Mouse (Mus musculus): Measurements from ENCODE around the gene Ttll13. TPM values are rescaled to one million over a fixed set of nuclear protein-coding genes. Genes with fewer than 3 reads are reported as not detected.

Gene Ttll13
- total RNA-seq, 2 experiments from 2014 or later = 0.12 to 0.36 TPM

Other genes starting within 250 kb of the Ttll13 start
- gene Zfp710, start 221.6 kb upstream of the Ttll13 start, total RNA-seq (2021) = 10 to 100 TPM; 21.6 to 22.4 TPM
- gene Idh2, start 131.0 kb upstream of the Ttll13 start, total RNA-seq (2021) = 1,000 to 10,000 TPM; 2,187 to 2,245 TPM
- gene Sema4b, start 59.5 kb upstream of the Ttll13 start, total RNA-seq (2021) = 10 to 100 TPM; 10.6 to 12.6 TPM
- gene Cib1, start 13.6 kb upstream of the Ttll13 start, total RNA-seq (2021) = 10 to 100 TPM; 15.2 to 18.6 TPM
- 1 to 10 TPM; 1.2 to 1.6 TPM for gene Gdpgp1, start 13.5 kb upstream of the Ttll13 start, total RNA-seq (2021)
- gene Ngrn, start 14.8 kb downstream of the Ttll13 start, total RNA-seq (2021) = 10 to 100 TPM; 26.1 to 30.2 TPM
- 1 to 10 TPM; 7.2 to 9.0 TPM for gene Vps33b, start 23.3 kb downstream of the Ttll13 start, total RNA-seq (2021)
- 1 to 10 TPM in 1 of 2 experiments, under 1 TPM in 1; 0.87 to 2.2 TPM for gene Prc1, start 48.1 kb downstream of the Ttll13 start, total RNA-seq (2021)
- gene Rccd1, start 78.1 kb downstream of the Ttll13 start, total RNA-seq (2021) = 1 to 10 TPM; 4.7 to 6.8 TPM
- gene Unc45a, start 94.6 kb downstream of the Ttll13 start, total RNA-seq (2021) = 10 to 100 TPM; 15.8 to 16.0 TPM
- 10 to 100 TPM; 32.4 to 35.5 TPM for gene Hddc3, start 96.7 kb downstream of the Ttll13 start, total RNA-seq (2021)
- gene Man2a2, start 125.0 kb downstream of the Ttll13 start, total RNA-seq (2021) = 10 to 100 TPM; 54.6 to 55.7 TPM
- gene Fes, start 141.6 kb downstream of the Ttll13 start, total RNA-seq (2021) = 10 to 100 TPM in 1 of 2 experiments, 1 to 10 TPM in 1; 9.9 to 11.4 TPM
- gene Furin, start 159.1 kb downstream of the Ttll13 start, total RNA-seq (2021) = 100 to 1,000 TPM; 103 to 114 TPM